Mouse (Mus musculus) midbrain, embryonic 14.5 days (tissue): Measurements from ENCODE around the gene Pde4dip. TPM values are rescaled to one million over a fixed set of nuclear protein-coding genes. Genes with fewer than 3 reads are reported as not detected.
A peak's percentile ranks its signal among the peaks of the same experiment; 100 is the strongest.

Experiments used
- ATAC-seq: fragments of 200-750 bp; cut with Nextera tagmentation; 2 replicates; pipeline ENCODE4 v1.8.0; 2017; ENCODE audit warnings: moderate number of reproducible peaks, moderate library complexity; ENCODE audit not compliant: low FRiP score, low TSS enrichment
- DNase-seq: peaks from one replicate; pipeline ENCODE4 v3.0.0-alpha.2; 2015
- H3K27ac ChIP-seq: fragments of 300-500 bp; sonication (generic); replicated peaks from 2 replicates; pipeline ENCODE4 v1.5.1; 2014; ENCODE audit warnings: mild to moderate bottlenecking, low read depth, low read length, moderate library complexity
- H3K27me3 ChIP-seq: fragments of 300-500 bp; sonication (generic); 2 replicates; pipeline ENCODE4 v1.6.1; 2014; ENCODE audit warnings: low read length, control low read depth, mixed read lengths; ENCODE audit not compliant: control insufficient read depth, insufficient read depth
- H3K36me3 ChIP-seq: fragments of 300-500 bp; sonication (generic); 2 replicates; pipeline ENCODE4 v1.6.1; 2014; ENCODE audit warnings: low read length, control low read depth; ENCODE audit not compliant: control insufficient read depth, insufficient read depth
- H3K4me1 ChIP-seq: fragments of 300-500 bp; sonication (generic); 2 replicates; pipeline ENCODE4 v1.6.1; 2014; ENCODE audit warnings: mild to moderate bottlenecking, antibody characterized with exemption, low read length, control low read depth; ENCODE audit not compliant: control insufficient read depth, insufficient read depth
- H3K4me2 ChIP-seq: fragments of 300-500 bp; sonication (generic); 2 replicates; pipeline ENCODE4 v1.6.1; 2014; ENCODE audit warnings: mild to moderate bottlenecking, low read length, moderate library complexity
- H3K4me3 ChIP-seq: fragments of 300-500 bp; sonication (generic); replicated peaks from 2 replicates; pipeline ENCODE4 v1.5.1; 2014; ENCODE audit warnings: low read depth, low read length
- H3K9ac ChIP-seq: fragments of 300-500 bp; sonication (generic); replicated peaks from 2 replicates; pipeline ENCODE4 v1.6.1; 2014; ENCODE audit warnings: mild to moderate bottlenecking, low read length, moderate library complexity
- H3K9me3 ChIP-seq: fragments of 300-500 bp; sonication (generic); 2 replicates; pipeline ENCODE4 v1.6.1; 2016; ENCODE audit warnings: low read length, control low read depth, mixed read lengths; ENCODE audit not compliant: control insufficient read depth
- WGBS: fragments of 180-500 bp; shearing (Covaris S2); extraction: QIAGEN DNeasy Blood & Tissue Kit; methylation state at CpG from one replicate; pipeline ENCODE4 v1.1.7; 2014; 5-methylcytosine and 5-hydroxymethylcytosine counted together
- polyA plus RNA-seq: library from polyadenylated mRNA; unstranded; fragments of >200 nt; fragmentation: Nextera tagmentation; extraction: Ambion mirVana; gene quantifications from 2 replicates; pipeline ENCODE4 v1.2.1, GENCODE M21; 2014

The Pde4dip gene
- polyA plus RNA-seq, 1 experiment from 2014 or later, result 76.3 TPM

- peak; percentile 74 for DNase-seq
- 3% methylated on average over 40 of the region's 40 CpGs for WGBS
- ATAC-seq, result peak; percentile 89
- Histone ChIP-seq H3K9me3 (no peaks in the 10 kb centered on the region), H3K36me3 (no peaks in the 10 kb centered on the region; the same call in 1 of the 2 replicates), H3K4me2 (peak overlapping the region; percentile 86), H3K4me1 (peaks cover 42% of the 10 kb centered on the region), H3K27me3 (no peaks in the 10 kb centered on the region), H3K27ac (peak overlapping the region; percentile 98), H3K9ac (peak overlapping the region; percentile 80), H3K4me3 (peak overlapping the region; percentile 79)
Measured at GRCm38 (mm10) chr3:97767041-97767770, 121.3 kb downstream of the Pde4dip start.

DNA sequence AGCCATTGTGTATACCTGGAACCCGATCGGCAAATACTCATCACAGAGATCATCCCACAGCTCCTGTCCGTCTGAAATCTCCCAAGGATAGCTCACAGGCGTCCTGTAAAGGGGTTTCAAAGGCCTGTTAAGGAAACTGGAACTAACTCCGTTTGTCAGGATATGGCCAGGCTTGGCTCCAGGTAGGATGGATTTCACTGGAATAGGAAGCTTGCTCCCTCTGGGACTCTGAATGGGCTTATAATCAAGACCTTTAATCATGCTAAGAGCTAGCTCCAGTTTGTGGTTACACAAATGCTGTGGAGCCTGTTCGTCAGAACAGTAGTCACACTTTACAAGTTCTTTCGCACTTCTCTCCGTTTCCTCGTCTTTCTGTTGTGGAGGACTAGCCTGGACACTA lies 122.0 kb downstream of the Pde4dip start:
- ATAC-seq, result no peak
- Histone ChIP-seq H3K27ac (peak overlapping the region; percentile 98; the same call in 1 of the 2 replicates), H3K4me2 (peak overlapping the region; percentile 86), H3K9ac (peak overlapping the region; percentile 80), H3K4me3 (peak overlapping the region; percentile 79), H3K36me3 (no peaks in the 10 kb centered on the region; the same call in 1 of the 2 replicates), H3K27me3 (no peaks in the 10 kb centered on the region), H3K9me3 (no peaks in the 10 kb centered on the region), H3K4me1 (peaks cover 47% of the 10 kb centered on the region)
- DNase-seq, result peak; percentile 14
- 54% methylated on average over 9 of the region's 9 CpGs for WGBS

- Histone ChIP-seq H3K4me2 (peak overlapping the region; percentile 86), H3K4me3 (peak overlapping the region; percentile 31), H3K27me3 (no peaks in the 10 kb centered on the region), H3K4me1 (peaks cover 47% of the 10 kb centered on the region), H3K9me3 (no peaks in the 10 kb centered on the region), H3K36me3 (peaks cover 4% of the 10 kb centered on the region; the same call in 1 of the 2 replicates), H3K9ac (peak overlapping the region; percentile 26), H3K27ac (no peak overlapping the region)
- ATAC-seq (no peak), DNase-seq (no peak)
- WGBS, result 57% methylated on average over 5 of the region's 5 CpGs
Measured at GRCm38 (mm10) chr3:97764152-97764551, 124.4 kb downstream of the Pde4dip start.

DNA sequence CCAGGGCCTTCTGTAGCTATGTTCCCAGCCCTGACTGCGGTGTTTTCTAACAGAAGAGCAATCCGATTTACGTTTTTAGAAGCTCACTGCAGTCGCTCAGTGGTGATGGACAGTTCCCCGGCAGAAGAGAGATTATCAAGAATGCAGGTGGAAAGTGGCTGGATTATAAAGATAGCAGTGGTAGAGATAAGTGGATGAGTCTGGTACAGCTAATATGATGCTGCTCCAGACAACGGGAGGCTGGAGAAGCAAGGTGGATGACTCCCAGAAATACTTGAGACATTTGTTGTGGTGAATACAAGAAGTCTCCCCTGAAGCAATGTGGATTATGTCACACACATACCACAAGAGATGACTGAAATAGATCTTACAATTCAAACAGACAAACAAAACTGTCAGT lies 126.6 kb downstream of the Pde4dip start:
- DNase-seq, result no peak
- H3K9ac ChIP-seq, result no peak overlapping the region
- H3K4me2 ChIP-seq, result peak overlapping the region; percentile 86; the same call in 1 of the 2 replicates
- H3K9me3 ChIP-seq, result no peaks in the 10 kb centered on the region
- H3K4me1 ChIP-seq, result peaks cover 47% of the 10 kb centered on the region
- no peak overlapping the region for H3K27ac ChIP-seq
- H3K4me3 ChIP-seq, result no peak overlapping the region
- peaks cover 22% of the 10 kb centered on the region for H3K36me3 ChIP-seq
- H3K27me3 ChIP-seq, result no peaks in the 10 kb centered on the region
- ATAC-seq, result no peak
- 84% methylated on average over 6 of the region's 6 CpGs for WGBS

- Histone ChIP-seq H3K9ac (no peak overlapping the region), H3K27me3 (no peaks in the 10 kb centered on the region), H3K4me3 (no peak overlapping the region), H3K27ac (no peak overlapping the region), H3K4me1 (peaks cover 40% of the 10 kb centered on the region), H3K36me3 (peaks cover 30% of the 10 kb centered on the region), H3K4me2 (no peak overlapping the region), H3K9me3 (no peaks in the 10 kb centered on the region)
- ATAC-seq (no peak), DNase-seq (no peak)
- WGBS, result 96% methylated on average over 5 of the region's 5 CpGs
Measured at GRCm38 (mm10) chr3:97761168-97761567, 127.3 kb downstream of the Pde4dip start.

GRCm38 (mm10) chr3:97759846-97760245 lies 128.7 kb downstream of the Pde4dip start:
- peaks cover 28% of the 10 kb centered on the region for H3K4me1 ChIP-seq
- no peak overlapping the region for H3K4me3 ChIP-seq
- H3K27me3 ChIP-seq, result no peaks in the 10 kb centered on the region
- no peak overlapping the region for H3K27ac ChIP-seq
- H3K9ac ChIP-seq, result no peak overlapping the region
- ATAC-seq, result no peak
- peaks cover 43% of the 10 kb centered on the region for H3K36me3 ChIP-seq
- no peak for DNase-seq
- WGBS, result 92% methylated on average over 5 of the region's 5 CpGs
- no peaks in the 10 kb centered on the region for H3K9me3 ChIP-seq
- no peak overlapping the region for H3K4me2 ChIP-seq

- no peak for ATAC-seq
- H3K27ac ChIP-seq, result no peak overlapping the region
- no peak overlapping the region for H3K4me3 ChIP-seq
- DNase-seq, result no peak
- no peaks in the 10 kb centered on the region for H3K27me3 ChIP-seq
- no peaks in the 10 kb centered on the region for H3K9me3 ChIP-seq
- H3K9ac ChIP-seq, result no peak overlapping the region
- peaks cover 9% of the 10 kb centered on the region for H3K4me1 ChIP-seq
- H3K4me2 ChIP-seq, result no peak overlapping the region
- 95% methylated on average over 10 of the region's 10 CpGs for WGBS
- peaks cover 67% of the 10 kb centered on the region for H3K36me3 ChIP-seq
Measured at GRCm38 (mm10) chr3:97757501-97757900, 131.0 kb downstream of the Pde4dip start.

DNA sequence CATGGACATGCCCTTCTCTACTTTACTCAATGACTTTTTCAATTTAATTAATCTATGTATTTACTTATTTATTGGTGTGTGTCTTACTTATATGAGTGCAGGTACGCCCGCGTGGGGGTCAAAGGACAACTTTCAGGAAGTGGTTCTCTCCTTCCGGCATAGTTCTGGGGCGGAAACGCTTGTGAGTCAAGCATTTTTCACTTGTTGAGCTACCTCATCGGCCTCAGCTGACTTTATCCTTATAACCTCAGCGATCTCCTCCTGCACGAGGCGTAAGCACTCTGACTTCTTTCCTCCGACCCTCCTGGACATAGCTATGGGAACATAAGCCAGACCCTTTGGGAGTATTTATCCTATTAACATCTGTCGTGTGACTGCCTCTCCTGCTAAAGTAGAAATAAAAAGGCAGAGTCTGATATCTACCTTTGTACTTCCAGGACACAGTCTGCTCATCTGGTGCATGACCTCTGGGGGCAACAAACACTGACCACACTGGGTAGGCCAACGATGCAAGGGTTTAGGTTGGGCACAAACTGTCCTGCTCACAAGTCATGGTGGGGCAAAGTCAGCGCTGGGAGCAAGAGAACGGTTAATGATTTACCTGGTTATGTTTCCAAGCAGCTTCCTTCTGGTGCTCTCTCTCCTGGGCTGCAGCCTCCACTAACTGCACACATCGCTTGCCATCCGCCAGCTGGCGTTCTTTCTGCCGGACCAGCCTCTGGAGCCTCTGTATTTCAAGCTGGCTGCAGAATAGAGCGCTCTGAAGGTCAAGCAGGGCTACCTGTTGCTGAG lies 132.0 kb downstream of the Pde4dip start:
- ATAC-seq (no peak), DNase-seq (no peak)
- WGBS, result 95% methylated on average over 20 of the region's 20 CpGs
- Histone ChIP-seq H3K4me3 (no peak overlapping the region), H3K4me2 (no peak overlapping the region), H3K4me1 (no peaks in the 10 kb centered on the region), H3K36me3 (peaks cover 77% of the 10 kb centered on the region), H3K27me3 (no peaks in the 10 kb centered on the region), H3K9ac (no peak overlapping the region), H3K27ac (no peak overlapping the region), H3K9me3 (no peaks in the 10 kb centered on the region)
